Mouse (Mus musculus): Measurements from ENCODE around the gene Nbl1.

The Nbl1 gene

GRCm38 (mm10) chr4:139096201-139096600, 3.4 kb upstream of the Nbl1 start:
- no peak for DNase-seq

DNA sequence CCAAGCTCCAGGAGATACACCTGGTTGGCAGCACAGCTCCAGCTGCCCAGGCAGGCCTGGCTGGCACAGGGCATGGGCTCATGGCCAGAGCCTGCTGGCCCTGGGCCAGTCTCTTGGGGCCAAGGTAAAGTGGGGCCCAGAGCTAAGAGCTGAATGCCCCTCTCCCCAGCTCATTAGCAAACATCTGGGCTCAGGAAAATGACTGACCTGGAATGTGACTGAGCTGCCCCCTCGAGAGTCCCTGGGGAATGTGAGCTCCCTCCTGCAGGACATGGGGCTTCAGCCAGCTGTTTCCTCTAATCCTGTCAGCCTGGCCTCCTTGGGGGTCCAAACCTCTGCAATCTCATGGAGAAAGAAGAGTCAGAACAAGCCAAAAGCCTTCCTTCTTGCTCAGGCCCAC, 2.6 kb upstream of the Nbl1 start:
- DNase-seq = peak; percentile 39 to 45

GRCm38 (mm10) chr4:139093196-139093530, 370 bp upstream of the Nbl1 start:
- no peak for DNase-seq

DNA sequence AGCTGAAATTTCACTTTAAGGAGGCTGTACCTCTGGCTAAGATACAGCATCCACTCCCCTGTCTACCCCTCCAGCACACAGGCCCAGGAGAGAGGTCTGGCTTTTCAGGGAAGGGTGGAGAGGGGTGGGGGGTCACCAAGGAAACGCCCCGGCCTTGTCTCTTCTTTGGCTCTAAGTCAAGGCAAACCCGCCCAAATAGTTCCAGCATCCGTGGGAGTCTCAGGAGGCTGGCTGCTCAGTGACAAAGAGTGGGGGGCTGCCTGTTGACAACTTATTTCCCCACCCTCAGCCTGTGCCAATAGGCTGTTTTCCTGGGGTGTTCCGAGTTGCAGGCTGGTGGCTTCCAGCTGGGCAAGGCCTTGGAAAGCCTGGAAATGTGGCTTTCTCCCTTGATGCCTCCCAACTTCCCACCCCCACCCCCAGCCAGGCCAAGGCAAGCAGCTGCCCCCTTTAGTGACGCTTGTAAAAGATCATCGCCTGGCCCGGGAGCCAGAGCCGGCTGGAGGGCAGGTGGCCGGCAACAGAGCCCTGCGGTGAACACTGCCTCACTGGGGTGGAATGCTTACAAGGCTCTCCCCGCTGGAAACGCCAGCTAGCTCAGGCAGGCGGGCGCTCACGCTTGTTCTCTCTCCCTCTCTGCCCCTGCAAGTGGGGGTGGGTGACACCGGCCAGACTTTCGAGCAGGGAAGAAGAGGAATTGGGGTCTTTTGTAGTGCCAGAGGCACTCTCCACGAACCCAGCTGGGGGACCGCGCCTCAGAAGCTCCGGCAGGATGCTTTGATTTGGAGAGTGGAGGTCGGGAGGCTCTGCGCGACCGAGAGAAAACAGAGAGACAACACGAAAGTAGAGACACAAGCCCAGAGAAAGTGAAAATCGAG, 1.1 kb downstream of the Nbl1 start:
- peak; percentile 58 to 72 for DNase-seq

GRCm38 (mm10) chr4:139091066-139091465, 1.7 kb downstream of the Nbl1 start:
- DNase-seq = no peak

DNA sequence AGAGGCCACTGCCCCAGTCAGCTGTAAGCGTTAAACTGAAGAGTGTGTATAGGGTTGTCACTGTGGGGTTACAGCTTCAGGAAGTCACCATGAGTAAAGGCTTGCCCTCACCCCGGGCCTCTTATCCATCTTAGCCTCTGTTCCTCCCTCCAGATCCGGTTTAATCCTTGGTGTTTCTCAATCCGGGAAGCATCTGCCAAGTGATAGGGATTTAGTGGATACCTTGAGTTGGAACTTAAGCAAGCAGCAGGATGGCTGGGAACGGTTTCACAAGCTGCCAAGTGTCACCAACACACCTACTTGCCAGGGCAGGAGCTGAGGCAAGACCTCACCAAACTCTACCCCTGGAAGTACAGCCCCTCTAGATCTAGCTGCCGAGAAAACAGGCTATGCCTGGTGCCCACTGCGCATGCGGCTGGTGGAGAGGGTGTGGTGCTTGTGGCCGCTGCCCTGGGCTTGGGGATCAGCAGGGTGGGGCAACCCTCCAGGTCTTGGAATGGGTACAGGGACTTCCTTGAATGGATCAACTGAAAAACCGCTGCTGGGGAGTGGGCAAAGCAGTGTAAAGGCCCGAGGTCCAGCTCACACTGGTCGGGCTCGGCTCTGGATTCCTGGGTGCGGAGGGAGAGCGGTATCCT, 2.4 kb downstream of the Nbl1 start:
- DNase-seq = no peak

- DNase-seq = peak in 1 of 2 experiments; percentile 47
Measured at GRCm38 (mm10) chr4:139088982-139089671, 3.7 kb downstream of the Nbl1 start.

DNA sequence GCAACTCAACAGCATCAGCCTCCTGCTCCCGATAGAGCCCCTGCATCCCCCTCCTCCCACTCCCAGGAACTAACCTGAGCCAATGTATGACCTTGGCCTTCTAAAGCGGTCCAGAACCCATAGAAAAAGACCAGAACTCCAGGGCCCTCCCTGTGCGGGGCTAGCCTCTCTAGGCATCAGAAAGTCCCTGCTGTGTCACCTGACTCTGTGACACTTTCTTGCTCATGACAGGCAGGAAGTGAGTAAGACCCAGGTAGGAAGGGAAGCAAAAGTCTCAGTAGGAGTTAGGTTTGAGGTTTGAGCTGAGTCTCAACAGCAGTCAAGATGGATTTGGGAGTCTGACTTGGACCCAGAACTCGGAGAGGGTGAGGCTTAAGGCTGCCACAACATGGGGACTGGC, 5.8 kb downstream of the Nbl1 start:
- DNase-seq = no peak

- peak; percentile 91 for DNase-seq
Measured at GRCm38 (mm10) chr4:139086037-139086436, 6.8 kb downstream of the Nbl1 start.

DNA sequence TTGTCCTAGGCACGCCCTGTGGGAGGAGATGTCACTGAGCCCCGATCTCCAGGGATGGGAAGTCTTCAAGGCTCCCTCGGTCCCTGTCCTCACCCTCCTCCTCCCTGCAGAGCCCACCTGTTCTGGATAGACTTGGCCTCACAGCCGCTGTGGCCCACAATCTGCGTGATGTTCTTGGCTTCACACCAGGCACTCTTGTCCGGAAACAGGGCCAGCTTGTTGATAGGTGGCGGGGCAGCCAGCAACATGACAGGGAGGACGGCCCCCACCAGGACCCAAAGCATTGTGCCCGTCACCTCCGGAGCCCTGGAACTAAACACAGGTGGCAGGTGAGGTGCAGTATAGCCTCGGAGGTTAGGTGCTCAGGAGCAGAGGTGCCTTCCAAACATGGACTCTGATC, 7.5 kb downstream of the Nbl1 start:
- DNase-seq = no peak

- DNase-seq = peak; percentile 62 to 66
Measured at GRCm38 (mm10) chr4:139082790-139083564, 9.8 kb downstream of the Nbl1 start.

- no peak for DNase-seq
Measured at GRCm38 (mm10) chr4:139081270-139081931, 11.4 kb downstream of the Nbl1 start.

DNA sequence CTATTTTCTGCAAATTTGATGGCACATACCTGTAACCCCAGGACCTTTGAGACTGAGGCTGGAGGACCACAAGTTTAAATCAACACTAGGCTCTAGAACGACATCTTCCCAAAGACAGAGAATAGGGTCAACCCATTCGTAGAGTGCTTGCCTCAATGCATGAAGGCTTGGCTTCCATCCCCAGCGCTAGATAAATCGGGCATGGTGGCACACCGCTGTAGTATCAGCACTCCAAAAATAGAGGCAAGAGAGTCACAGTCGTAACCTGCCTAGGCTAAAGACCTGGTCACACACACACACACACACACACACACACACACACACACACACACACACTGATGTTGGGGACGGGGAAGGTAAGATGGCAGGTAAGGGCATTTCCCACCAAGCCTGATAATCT, 12.5 kb downstream of the Nbl1 start:
- no peak for DNase-seq

- DNase-seq = no peak
Measured at GRCm38 (mm10) chr4:139079439-139079838, 13.4 kb downstream of the Nbl1 start.

DNA sequence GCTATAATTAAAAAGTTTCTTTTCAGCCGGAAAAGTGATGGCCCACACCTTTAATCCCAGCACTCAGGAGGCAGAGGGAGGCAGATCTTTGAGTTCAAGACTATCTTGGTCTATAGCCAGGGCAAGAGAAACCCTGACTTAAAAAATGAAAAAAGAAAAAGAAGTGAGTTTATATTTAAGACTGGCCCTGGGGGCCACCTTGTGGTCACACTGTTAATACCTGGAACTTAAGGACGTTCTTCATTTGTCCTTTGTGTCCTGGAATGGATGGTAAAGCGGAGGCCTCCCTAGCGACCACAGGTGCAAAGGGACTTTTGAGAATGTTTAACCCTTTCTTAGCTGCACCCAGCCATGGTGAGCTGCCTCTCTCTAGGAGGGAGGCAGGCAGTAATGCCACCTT, 14.1 kb downstream of the Nbl1 start:
- DNase-seq = peak; percentile 58 to 66

DNA sequence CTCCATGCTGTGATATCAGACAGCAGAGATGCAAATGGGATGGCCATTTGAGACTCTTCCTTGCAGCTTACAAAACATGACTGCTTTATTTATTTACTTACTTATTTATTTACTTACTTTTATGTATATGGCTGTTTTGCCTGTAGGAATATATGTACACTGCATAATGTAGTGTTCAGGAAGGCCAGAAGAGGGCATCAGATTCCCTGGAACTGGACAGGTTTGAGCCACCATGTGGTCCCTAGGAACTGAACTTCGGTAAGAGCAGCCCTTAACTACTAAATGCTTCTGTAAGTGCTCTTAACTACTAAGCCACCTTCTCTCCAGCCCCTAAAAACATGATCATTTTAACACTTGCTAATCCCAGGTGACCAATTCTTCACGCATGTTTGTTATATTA, 14.5 kb downstream of the Nbl1 start:
- peak in 1 of 2 experiments; percentile 52 for DNase-seq

- DNase-seq = no peak
Measured at GRCm38 (mm10) chr4:139075915-139076314, 16.9 kb downstream of the Nbl1 start.

DNA sequence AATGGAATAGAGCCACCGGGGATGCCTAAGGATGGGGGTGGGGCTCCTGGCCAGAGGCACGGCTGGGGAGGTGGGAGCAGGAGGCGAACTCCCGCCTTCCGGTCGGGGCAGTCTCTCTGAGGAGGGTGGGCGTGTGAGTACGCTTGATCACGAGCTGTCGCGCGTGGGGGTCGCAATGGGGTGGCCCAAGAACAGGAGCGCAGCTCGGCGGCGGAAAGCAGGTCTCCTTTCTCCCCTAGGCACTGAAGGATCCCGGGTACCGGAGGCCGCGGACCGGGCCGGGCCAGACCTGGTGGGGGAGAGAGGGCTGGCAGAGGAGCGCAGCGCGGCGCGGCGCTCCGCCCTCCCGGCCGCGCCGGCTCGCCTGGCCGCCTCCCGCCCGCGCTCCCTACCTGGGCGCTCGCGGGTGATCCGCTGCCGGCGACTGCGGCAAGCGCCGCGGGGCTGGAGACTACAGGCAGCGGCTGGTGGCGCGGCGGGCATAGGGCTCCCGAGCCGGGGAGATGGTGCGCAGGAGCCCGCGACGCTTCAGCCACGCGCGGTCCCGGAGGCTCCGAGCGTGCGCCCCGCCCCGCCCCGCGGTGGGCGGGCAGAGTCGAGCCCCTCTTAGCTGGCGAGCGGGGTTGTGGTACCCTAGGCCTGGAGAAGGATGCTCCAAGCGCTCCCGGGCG, 17.6 kb downstream of the Nbl1 start, which contains the start of gene Htr6:
TSS of gene Htr6 (minus strand) at position 530 of the 671 bp plus-strand sequence.
- peak in 1 of 2 experiments; percentile 42 for DNase-seq

GRCm38 (mm10) chr4:139074060-139074459, 18.7 kb downstream of the Nbl1 start:
- DNase-seq = no peak

DNA sequence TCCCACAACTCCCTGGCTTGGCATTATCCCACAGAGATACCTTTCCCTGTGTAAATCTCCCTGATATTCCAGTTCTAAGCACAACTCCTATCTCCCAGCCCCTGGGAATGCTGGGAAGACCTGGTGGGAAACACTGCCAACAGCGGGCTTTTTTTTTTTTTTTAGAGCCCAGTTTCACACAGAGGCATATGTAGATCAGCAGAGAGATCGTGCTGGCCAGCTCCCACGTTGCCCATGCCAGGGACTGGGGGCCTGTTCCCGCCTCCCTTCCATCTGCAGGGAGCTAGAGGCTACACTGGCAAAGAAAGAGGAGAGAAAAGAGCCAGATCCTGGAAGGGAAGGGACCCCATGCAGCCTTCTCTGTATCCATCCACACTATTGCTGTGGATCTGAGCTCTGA, 24.5 kb downstream of the Nbl1 start:
- DNase-seq = no peak

DNA sequence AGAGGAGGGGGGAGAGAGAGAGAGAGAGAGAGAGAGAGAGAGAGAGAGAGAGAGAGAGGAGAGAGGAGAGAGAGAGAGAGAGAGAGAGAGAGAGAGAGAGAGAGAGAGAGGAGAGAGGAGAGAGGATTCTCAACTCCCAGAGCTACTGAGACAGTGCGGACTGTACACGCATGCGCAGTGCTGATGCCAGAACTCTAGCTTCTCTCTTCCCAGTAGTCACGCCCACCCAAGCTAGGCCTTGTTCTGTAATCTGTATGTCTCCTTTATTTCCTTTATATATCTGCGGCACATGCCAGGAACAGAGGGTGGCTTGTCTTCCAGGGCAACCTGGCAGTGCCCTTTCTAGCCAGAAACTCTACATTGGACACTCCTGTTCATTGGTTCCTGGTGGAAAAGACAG, 28.0 kb downstream of the Nbl1 start:
- no peak for DNase-seq

DNA sequence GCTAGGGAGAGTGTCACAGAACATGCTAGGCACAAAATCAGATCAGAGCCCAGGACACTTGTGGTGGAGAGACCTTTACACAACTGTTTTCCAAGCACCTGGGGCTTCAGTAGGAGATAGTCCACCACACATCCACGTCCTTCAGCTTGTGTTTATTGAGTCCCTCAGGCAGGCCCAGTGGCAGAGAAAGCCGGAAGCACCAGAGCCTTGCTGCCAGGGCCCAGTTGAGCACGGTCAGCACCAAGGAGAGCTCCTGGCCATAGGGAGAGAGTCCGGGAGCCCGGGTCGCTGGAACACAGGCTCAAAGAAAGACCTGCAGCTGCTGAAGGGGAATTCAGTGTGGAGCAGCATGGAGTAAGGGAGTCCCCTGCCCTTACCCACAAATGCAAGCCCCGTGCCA, 33.2 kb downstream of the Nbl1 start:
- peak; percentile 91 to 92 for DNase-seq
